Mouse (Mus musculus) forebrain, embryonic 14.5 days (tissue): ENCODE measurements around the gene Nnat. TPM values are rescaled to one million over a fixed set of nuclear protein-coding genes. Genes with fewer than 3 reads are reported as not detected.

Source experiments
- ATAC-seq: fragments of 200-750 bp; cut with Nextera tagmentation; 2 replicates; pipeline ENCODE4 v1.8.0; 2017; ENCODE audit warnings: mild to moderate bottlenecking, moderate library complexity
- DNase-seq: peaks from one replicate; pipeline ENCODE4 v3.0.0-alpha.2; 2015; ENCODE audit warnings: low spot score
- H3K27ac ChIP-seq: fragments of 300-500 bp; sonication (generic); 2 replicates; pipeline ENCODE4 v1.5.1; 2014; ENCODE audit warnings: low read depth, mild to moderate bottlenecking, control low read depth, low read length, moderate library complexity
- H3K27me3 ChIP-seq: fragments of 300-500 bp; sonication (generic); replicated peaks from 2 replicates; pipeline ENCODE4 v1.6.1; 2014; ENCODE audit warnings: low read length, control low read depth, mixed read lengths; ENCODE audit not compliant: control insufficient read depth, insufficient read depth
- H3K36me3 ChIP-seq: fragments of 300-500 bp; sonication (generic); 2 replicates; pipeline ENCODE4 v1.6.1; 2014; ENCODE audit warnings: low read length, control low read depth; ENCODE audit not compliant: control insufficient read depth, insufficient read depth
- H3K4me1 ChIP-seq: fragments of 300-500 bp; sonication (generic); 2 replicates; pipeline ENCODE4 v1.6.1; 2014; ENCODE audit warnings: antibody characterized with exemption, low read length, control low read depth; ENCODE audit not compliant: control insufficient read depth, insufficient read depth
- H3K4me2 ChIP-seq: fragments of 300-500 bp; sonication (generic); 2 replicates; pipeline ENCODE4 v1.6.1; 2014; ENCODE audit warnings: mild to moderate bottlenecking, control low read depth, low read length
- H3K4me3 ChIP-seq: fragments of 300-500 bp; sonication (generic); 2 replicates; pipeline ENCODE4 v1.5.1; 2014; ENCODE audit warnings: low read depth, low read length, control low read depth
- H3K9ac ChIP-seq: fragments of 300-500 bp; sonication (generic); 2 replicates; pipeline ENCODE4 v1.6.1; 2014; ENCODE audit warnings: mild to moderate bottlenecking, low read length, control low read depth, moderate library complexity
- H3K9me3 ChIP-seq: fragments of 300-500 bp; sonication (generic); replicated peaks from 2 replicates; pipeline ENCODE4 v1.6.1; 2016; ENCODE audit warnings: low read length, control low read depth, mixed read lengths; ENCODE audit not compliant: control insufficient read depth
- WGBS: fragments of 180-500 bp; shearing (Covaris S2); extraction: QIAGEN DNeasy Blood & Tissue Kit; methylation state at CpG from one replicate; pipeline ENCODE4 v1.1.7; 2014; 5-methylcytosine and 5-hydroxymethylcytosine counted together
- polyA plus RNA-seq: library from polyadenylated mRNA; unstranded; fragments of >200 nt; fragmentation: Nextera tagmentation; extraction: Ambion mirVana; gene quantifications from 2 replicates; pipeline ENCODE4 v1.2.1, GENCODE M21; 2014

The Nnat gene
- polyA plus RNA-seq, 1 experiment from 2014 or later = 7,102 TPM

DNA sequence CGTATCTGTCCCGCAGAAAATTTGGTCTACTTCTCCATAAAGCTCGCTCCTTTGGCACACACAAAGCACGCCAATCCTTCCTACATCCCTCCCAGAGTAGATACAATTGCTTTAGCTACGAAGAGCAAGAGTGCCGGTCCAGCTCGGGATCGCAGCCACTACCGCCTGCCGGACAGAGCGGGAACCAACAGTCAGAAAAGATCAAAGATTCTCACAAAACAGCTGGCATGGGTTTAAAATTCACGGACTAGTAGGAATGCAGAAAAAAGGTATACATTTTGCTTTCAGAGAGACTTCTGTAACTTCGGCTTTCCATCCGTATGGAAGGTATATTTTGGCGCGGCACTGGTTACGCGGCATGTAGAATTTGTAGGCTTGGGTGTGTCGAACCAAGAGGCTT lies 438 bp upstream of the Nnat start:
- Histone ChIP-seq H3K4me2 (peak overlapping the region; percentile 67), H3K27ac (peak overlapping the region; percentile 45; the same call in 1 of the 2 replicates), H3K4me3 (peak overlapping the region; percentile 55), H3K4me1 (peaks cover under 1% of the 10 kb centered on the region; the same call in 1 of the 2 replicates), H3K27me3 (no peaks in the 10 kb centered on the region), H3K9me3 (peaks cover 22% of the 10 kb centered on the region), H3K9ac (peak overlapping the region; percentile 26; the same call in 1 of the 2 replicates), H3K36me3 (peaks cover 44% of the 10 kb centered on the region)
- 46% methylated on average over 19 of the region's 19 CpGs for WGBS
- peak; percentile 50 for DNase-seq
- no peak for ATAC-seq

DNA sequence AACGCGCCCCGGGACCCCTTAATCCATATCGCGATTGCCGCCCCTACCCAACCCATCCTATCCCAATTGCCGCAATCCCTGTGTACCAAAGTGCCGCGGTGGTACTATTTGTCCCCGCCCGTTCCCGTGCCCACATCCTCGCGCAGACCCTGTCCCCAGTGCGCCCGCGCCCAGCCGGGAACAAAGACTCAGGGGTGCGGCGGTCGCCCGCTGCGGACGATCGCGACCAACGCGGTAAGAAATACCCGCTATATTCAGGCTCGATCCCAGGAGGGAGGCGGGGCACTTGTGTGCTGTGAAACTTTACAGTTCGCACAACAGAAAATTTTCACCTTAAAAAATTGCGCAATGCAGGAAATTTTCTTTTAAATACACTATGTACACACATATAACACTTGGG lies 424 bp downstream of the Nnat start:
- Histone ChIP-seq H3K36me3 (peaks cover 44% of the 10 kb centered on the region), H3K27me3 (no peaks in the 10 kb centered on the region), H3K9me3 (peaks cover 22% of the 10 kb centered on the region), H3K4me2 (peak overlapping the region; percentile 67), H3K27ac (peak overlapping the region; percentile 97), H3K9ac (peak overlapping the region; percentile 93), H3K4me3 (peak overlapping the region; percentile 55), H3K4me1 (peaks cover 8% of the 10 kb centered on the region)
- peak; percentile 45 for DNase-seq
- WGBS = 58% methylated on average over 33 of the region's 33 CpGs
- peak; percentile 21; the same call in 1 of the 2 replicates for ATAC-seq

DNA sequence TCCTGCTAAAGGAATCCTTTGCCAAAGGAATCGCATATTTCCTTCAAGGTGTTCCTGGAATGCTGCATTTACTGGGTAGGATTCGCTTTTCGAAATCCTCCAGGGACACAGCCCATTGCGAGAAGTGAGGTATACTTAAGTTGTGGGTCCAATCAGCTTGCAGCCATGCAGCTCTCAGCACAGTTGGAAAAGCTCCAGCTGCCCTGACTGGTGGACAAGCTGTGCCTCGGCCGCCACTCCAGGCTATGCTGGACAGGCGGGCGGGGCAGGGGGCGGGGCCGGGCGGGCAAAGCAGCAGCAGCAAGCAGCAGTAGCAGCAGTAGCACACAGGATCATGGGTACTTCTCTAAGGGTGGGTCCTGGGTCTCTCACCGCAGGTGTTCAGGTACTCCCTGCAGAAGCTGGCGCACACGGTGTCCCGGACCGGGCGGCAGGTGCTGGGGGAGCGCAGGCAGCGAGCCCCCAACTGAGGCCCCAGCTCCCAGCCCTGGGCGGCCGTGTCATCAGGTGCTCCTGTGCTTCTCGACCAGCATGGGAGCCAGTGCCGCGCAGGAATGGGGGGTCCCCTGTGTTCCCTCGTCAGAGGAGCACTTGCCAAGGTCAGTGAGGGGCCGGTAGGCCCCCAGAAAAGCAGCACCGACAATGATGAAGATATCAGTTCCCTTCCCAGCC lies 1.4 kb downstream of the Nnat start:
- DNase-seq (peak; percentile 93), ATAC-seq (peak; percentile 35)
- H3K27ac ChIP-seq = peak overlapping the region; percentile 91
- H3K4me2 ChIP-seq = peak overlapping the region; percentile 67
- peak overlapping the region; percentile 55 for H3K4me3 ChIP-seq
- WGBS = 48% methylated on average over 27 of the region's 27 CpGs
- peak overlapping the region; percentile 93 for H3K9ac ChIP-seq
- no peaks in the 10 kb centered on the region for H3K27me3 ChIP-seq
- peaks cover 22% of the 10 kb centered on the region for H3K9me3 ChIP-seq
- peaks cover 42% of the 10 kb centered on the region for H3K36me3 ChIP-seq
- peaks cover 9% of the 10 kb centered on the region for H3K4me1 ChIP-seq

DNA sequence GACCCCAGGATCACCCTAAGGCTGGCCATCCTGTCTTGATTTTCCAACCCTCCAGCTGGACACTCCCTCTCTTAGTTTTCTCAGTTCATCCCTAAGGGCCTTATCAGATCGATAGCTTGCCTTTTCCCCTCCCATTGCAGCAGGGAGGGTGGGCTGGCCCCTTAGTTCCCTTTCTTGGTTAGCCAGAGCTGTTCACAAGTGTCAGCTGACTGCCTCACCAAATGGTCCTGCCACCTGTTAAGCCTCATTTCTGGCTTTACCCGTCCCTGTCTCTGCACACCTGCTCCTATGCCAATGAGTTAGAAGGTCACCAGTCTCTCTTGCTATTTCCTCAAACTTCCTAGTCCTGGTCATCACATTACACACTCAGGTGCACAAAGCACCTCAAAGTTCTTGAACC lies 3.2 kb downstream of the Nnat start:
- Histone ChIP-seq H3K9me3 (peaks cover 22% of the 10 kb centered on the region), H3K9ac (peak overlapping the region; percentile 93; the same call in 1 of the 2 replicates), H3K27ac (peak overlapping the region; percentile 91; the same call in 1 of the 2 replicates), H3K4me2 (peak overlapping the region; percentile 67), H3K4me3 (no peak overlapping the region), H3K36me3 (peaks cover 25% of the 10 kb centered on the region), H3K27me3 (no peaks in the 10 kb centered on the region), H3K4me1 (peaks cover 17% of the 10 kb centered on the region)
- ATAC-seq (no peak), DNase-seq (peak; percentile 29)
- WGBS = 53% methylated on average over 2 of the region's 2 CpGs

DNA sequence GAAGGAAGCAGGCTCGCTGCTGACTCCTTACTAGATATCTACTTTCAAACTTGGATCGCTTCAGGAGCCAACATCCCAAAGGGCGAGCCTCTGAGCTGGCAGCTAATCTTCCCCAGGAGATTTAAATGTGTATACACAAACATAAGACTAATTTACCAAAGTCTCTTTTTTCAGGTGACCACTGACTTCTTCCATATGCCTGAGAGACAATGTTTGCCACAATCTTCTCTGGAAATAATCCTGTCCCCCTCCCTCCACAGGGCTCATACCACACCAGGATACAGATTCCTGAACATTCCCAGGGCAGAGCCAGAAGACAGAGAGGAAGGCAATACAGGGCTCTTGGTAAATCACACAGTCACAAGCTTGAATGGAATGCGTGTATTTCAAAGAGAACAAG lies 4.8 kb downstream of the Nnat start:
- Histone ChIP-seq H3K27ac (no peak overlapping the region; the same call in 1 of the 2 replicates), H3K9ac (peak overlapping the region; percentile 98), H3K9me3 (peaks cover 13% of the 10 kb centered on the region), H3K4me1 (peaks cover 17% of the 10 kb centered on the region), H3K36me3 (peaks cover 21% of the 10 kb centered on the region), H3K4me2 (peak overlapping the region; percentile 93), H3K4me3 (peak overlapping the region; percentile 99), H3K27me3 (no peaks in the 10 kb centered on the region)
- DNase-seq = no peak
- no peak for ATAC-seq
- 80% methylated on average over 4 of the region's 4 CpGs for WGBS

DNA sequence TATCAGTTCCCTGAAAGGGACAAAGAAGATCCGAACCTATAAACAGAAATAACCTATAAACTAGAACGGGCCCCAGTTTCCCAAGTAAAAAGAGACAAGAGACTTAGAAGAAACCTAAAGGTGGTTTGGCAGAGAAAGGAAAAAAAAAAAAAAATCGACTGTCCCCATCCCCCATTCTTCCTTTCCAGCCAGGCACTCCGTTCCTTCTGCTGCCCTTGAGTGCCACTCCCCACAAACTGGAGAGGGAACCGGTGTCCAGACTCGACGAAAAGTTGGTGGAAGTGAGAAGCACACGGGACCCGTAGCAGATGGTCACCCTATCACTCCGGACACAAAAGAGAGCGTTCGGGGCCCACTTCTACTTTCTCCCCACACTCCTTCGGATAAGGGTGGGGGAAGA lies 5.6 kb downstream of the Nnat start:
- peak; percentile 29 for DNase-seq
- H3K4me3 ChIP-seq = peak overlapping the region; percentile 99
- peak overlapping the region; percentile 93 for H3K4me2 ChIP-seq
- H3K27me3 ChIP-seq = no peaks in the 10 kb centered on the region
- H3K4me1 ChIP-seq = peaks cover 17% of the 10 kb centered on the region
- H3K9ac ChIP-seq = peak overlapping the region; percentile 98
- peak overlapping the region; percentile 85; the same call in 1 of the 2 replicates for H3K27ac ChIP-seq
- H3K9me3 ChIP-seq = peaks cover 10% of the 10 kb centered on the region
- WGBS = 7% methylated on average over 13 of the region's 13 CpGs
- ATAC-seq = no peak
- H3K36me3 ChIP-seq = peaks cover 21% of the 10 kb centered on the region

DNA sequence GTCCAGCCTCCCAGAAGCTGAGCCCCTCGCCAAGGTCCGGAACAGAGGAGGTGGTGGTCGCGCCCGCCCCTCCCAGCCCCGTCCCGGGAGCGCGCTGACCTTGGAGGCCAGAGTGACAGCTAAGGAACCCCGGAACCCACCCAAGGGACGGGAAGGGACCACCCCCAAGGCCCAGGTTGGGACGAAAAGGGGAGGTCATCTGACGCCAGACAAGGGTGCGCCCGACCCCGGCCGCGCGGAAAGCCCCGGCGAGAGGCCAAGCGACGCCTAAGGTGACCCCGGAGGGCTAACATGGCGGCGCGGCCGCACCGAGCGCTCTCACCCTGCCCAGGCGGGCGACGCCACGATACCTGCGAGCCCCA lies 6.0 kb downstream of the Nnat start:
- under 1% methylated on average over 35 of the region's 35 CpGs for WGBS
- Histone ChIP-seq H3K27ac (peak overlapping the region; percentile 85), H3K9me3 (peaks cover 9% of the 10 kb centered on the region), H3K27me3 (no peaks in the 10 kb centered on the region), H3K36me3 (peaks cover 20% of the 10 kb centered on the region), H3K4me1 (peaks cover 17% of the 10 kb centered on the region), H3K4me3 (peak overlapping the region; percentile 99), H3K4me2 (peak overlapping the region; percentile 93), H3K9ac (peak overlapping the region; percentile 98)
- no peak for DNase-seq
- ATAC-seq = peak; percentile 16

DNA sequence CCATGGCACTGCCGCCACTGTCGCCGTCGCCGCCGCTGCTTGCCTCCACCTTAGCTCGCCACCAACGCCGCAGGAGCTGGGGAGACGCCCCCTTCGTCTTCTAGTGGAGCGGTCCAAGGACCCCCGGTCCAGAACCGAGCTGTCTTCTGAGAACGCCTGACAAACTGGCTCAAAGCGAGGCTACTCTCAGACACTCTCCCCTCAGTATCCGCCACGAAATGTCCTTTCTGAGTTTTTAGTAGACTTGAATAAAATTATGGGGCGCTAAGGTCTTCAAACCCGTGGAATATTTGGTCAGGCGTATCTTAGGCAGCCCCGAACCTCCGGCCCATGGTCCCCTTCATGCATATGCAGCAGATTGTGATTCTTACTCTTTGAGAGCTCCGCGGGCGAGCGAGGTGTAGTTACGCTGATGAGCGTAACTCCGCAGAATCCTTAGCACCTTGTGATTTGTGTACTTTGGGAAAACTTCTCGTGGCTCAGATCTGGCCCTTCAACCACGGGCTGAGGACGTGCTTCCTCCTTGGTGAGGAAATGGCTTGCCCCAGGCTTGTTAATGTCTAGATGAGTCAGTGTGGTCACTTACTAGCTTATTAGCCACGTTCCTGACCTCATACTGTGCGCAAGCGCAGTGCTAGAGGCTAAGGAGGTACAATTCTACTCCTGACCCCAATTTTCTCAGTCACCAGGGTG lies 6.5 kb downstream of the Nnat start:
- H3K9ac ChIP-seq = peak overlapping the region; percentile 98
- peak overlapping the region; percentile 93 for H3K4me2 ChIP-seq
- H3K4me1 ChIP-seq = peaks cover 17% of the 10 kb centered on the region
- peaks cover 15% of the 10 kb centered on the region for H3K36me3 ChIP-seq
- H3K9me3 ChIP-seq = peaks cover 5% of the 10 kb centered on the region
- DNase-seq (peak; percentile 94), ATAC-seq (peak; percentile 83)
- H3K27ac ChIP-seq = peak overlapping the region; percentile 85
- H3K27me3 ChIP-seq = no peaks in the 10 kb centered on the region
- WGBS = under 1% methylated on average over 36 of the region's 36 CpGs
- H3K4me3 ChIP-seq = peak overlapping the region; percentile 99
